Mouse (Mus musculus) lung, postnatal 0 days (tissue): Measurements from ENCODE around the gene Cdc42. TPM values are rescaled to one million over a fixed set of nuclear protein-coding genes. Genes with fewer than 3 reads are reported as not detected.

Experiments used
- ATAC-seq: fragments of 200-750 bp; cut with Nextera tagmentation; 2 replicates; pipeline ENCODE4 v1.8.0; 2017; ENCODE audit warnings: moderate library complexity
- DNase-seq: peaks from one replicate; pipeline ENCODE4 v3.0.0-alpha.2; 2016; ENCODE audit warnings: low spot score
- H3K27ac ChIP-seq: fragments of 300-500 bp; sonication (generic); 2 replicates; pipeline ENCODE4 v1.5.1; 2014; ENCODE audit warnings: antibody characterized with exemption, mild to moderate bottlenecking, low read length, mixed read lengths
- H3K27me3 ChIP-seq: fragments of 300-500 bp; sonication (generic); replicated peaks from 2 replicates; pipeline ENCODE4 v1.6.1; 2014; ENCODE audit warnings: low read length, mixed read lengths; ENCODE audit not compliant: insufficient read depth
- H3K36me3 ChIP-seq: fragments of 300-500 bp; sonication (generic); 2 replicates; pipeline ENCODE4 v1.6.1; 2014; ENCODE audit warnings: low read length, mixed read lengths; ENCODE audit not compliant: insufficient read depth
- H3K4me1 ChIP-seq: fragments of 300-500 bp; sonication (generic); 2 replicates; pipeline ENCODE4 v1.6.1; 2014; ENCODE audit warnings: antibody characterized with exemption, low read depth, low read length, mixed read lengths; ENCODE audit not compliant: insufficient read depth
- H3K4me2 ChIP-seq: fragments of 300-500 bp; sonication (generic); replicated peaks from 2 replicates; pipeline ENCODE4 v1.6.1; 2014; ENCODE audit warnings: low read depth, mild to moderate bottlenecking, low read length, moderate library complexity, mixed read lengths
- H3K4me3 ChIP-seq: fragments of 300-500 bp; sonication (generic); 2 replicates; pipeline ENCODE4 v1.5.1; 2014; ENCODE audit warnings: low read depth, low read length
- H3K9ac ChIP-seq: fragments of 300-500 bp; sonication (generic); replicated peaks from 2 replicates; pipeline ENCODE4 v1.6.1; 2014; ENCODE audit warnings: low read depth, mild to moderate bottlenecking
- H3K9me3 ChIP-seq: fragments of 300-500 bp; sonication (generic); 2 replicates; pipeline ENCODE4 v1.6.1; 2016; ENCODE audit warnings: low read length, mixed read lengths
- CTCF ChIP-seq: IDR thresholded peaks from 2 replicates; pipeline ENCODE4 v1.5.1; 2016; ENCODE audit warnings: antibody characterized with exemption, mild to moderate bottlenecking
- EP300 ChIP-seq: IDR thresholded peaks from 2 replicates; pipeline ENCODE4 v1.6.1; 2016; ENCODE audit warnings: antibody characterized with exemption, mild to moderate bottlenecking, control low read depth
- WGBS: fragments of 180-500 bp; shearing (Covaris S2); extraction: QIAGEN DNeasy Blood & Tissue Kit; methylation state at CpG from one replicate; pipeline ENCODE4 v1.1.7; 2014; 5-methylcytosine and 5-hydroxymethylcytosine counted together
- polyA plus RNA-seq: library from polyadenylated mRNA; unstranded; fragments of >200 nt; fragmentation: Nextera tagmentation; extraction: Ambion mirVana; gene quantifications from 2 replicates; pipeline ENCODE4 v1.2.1, GENCODE M21; 2015

The Cdc42 gene
- polyA plus RNA-seq, 1 experiment from 2014 or later, result 545 TPM

DNA sequence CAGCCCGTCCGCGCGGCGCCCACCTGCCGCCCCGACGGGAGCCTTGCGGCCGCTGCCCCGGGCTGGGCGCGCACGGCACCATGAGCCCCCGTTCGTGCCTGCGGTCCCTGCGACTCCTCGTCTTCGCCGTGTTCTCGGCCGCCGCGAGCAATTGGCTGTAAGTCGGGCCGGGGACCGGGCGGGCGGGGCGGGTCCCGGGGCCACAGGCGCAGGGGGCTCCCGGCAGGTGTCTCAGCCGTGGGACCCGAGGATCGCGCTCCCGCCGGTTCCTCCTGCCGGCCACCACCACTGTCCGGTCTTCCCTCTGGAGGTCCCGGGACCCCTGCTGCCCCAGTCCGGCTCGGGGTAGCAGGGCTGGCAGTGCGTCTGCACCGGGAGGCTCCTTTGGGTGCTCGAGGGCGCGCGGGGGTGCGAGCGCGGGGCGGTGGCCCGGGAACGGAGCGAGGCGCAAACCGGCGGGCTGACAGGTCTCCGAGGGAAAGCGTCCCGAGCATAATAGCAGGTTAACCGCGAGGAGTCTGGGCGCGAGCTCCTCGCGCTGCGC, 79.8 kb downstream of the Cdc42 start:
- under 1% methylated on average over 37 of the region's 71 CpGs for WGBS
- Histone ChIP-seq H3K4me2 (peak overlapping the region; percentile 75), H3K9ac (no peak overlapping the region), H3K27ac (no peak overlapping the region), H3K27me3 (peaks cover 60% of the 10 kb centered on the region), H3K36me3 (no peaks in the 10 kb centered on the region), H3K9me3 (no peaks in the 10 kb centered on the region), H3K4me1 (no peaks in the 10 kb centered on the region), H3K4me3 (peak overlapping the region; percentile 41)
- ATAC-seq (no peak), DNase-seq (no peak)
- TF ChIP-seq CTCF, result no peak
- no peak for TF ChIP-seq EP300

DNA sequence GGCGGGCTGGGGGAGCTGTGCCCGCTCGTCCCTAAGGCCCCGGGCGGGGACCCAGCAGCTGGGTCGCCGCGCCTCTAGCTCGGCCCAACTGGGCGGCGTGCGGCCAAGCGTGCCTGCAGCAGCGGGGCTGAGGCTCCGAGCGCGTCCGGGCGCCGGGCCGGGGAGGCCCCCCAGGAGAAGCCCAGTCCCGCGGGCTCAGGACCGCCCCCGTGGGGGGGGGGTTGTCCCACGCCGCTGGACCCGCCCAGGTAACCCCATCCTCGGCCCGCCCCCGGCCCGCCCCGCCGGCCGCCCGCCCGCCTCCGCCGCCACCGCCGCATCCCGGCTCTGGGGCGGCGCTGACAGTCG, 80.4 kb downstream of the Cdc42 start, which contains the start of gene Wnt4:
Gene Wnt4, plus strand, starts transcription at position 324 of the 348 bp plus-strand sequence.
- Histone ChIP-seq H3K27ac (no peak within 1 kb of the TSS), H3K4me1 (no peaks in the 10 kb centered on the region), H3K9ac (no peak within 1 kb of the TSS), H3K4me3 (peak within 1 kb of the TSS; percentile 41), H3K36me3 (no peaks in the 10 kb centered on the region), H3K27me3 (peaks cover 60% of the 10 kb centered on the region), H3K4me2 (peak within 1 kb of the TSS; percentile 75), H3K9me3 (no peaks in the 10 kb centered on the region)
- ATAC-seq (peak; percentile 61), DNase-seq (peak; percentile 49)
- TF ChIP-seq CTCF, result no peak
- no peak for TF ChIP-seq EP300
- WGBS, result 3% methylated on average over 11 of the region's 45 CpGs

DNA sequence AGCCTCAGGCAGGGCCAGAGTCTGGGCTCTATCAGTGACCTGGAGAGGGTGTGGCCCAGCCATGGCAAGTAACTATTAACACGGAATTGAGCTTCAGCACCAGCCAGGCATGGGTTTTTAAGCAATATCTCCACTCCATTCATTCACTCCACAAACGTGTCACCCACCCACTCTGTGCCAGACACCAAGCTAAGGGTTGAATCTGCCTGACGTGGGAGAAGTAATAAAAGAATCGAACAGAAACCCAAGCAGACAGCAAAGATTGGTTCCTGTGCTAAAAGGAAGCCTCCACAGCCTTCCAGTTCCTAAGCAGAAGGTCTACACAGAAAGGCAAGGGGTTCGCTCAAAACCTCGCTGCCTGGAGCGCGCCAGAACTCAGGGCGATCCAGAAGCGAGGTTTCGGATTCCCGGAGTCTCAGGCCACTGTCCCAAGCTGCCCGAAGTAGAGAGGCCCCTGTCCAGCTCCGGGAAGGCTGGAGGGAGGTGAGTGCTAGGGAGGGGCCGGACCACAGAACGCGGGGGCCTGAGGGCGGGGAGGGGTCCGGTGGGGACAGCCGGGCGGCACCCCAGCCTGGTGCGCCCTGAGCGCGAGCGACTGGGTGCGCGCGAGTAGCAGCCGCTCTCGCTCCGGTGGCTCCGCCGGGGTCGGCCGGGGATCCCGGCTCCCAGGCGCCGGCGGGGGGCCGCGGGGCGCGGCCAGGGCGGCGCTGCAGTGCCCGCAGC, 80.9 kb downstream of the Cdc42 start:
- H3K27me3 ChIP-seq, result peaks cover 56% of the 10 kb centered on the region
- H3K4me3 ChIP-seq, result peak overlapping the region; percentile 41
- no peak for TF ChIP-seq CTCF
- TF ChIP-seq EP300, result no peak
- no peaks in the 10 kb centered on the region for H3K4me1 ChIP-seq
- no peak overlapping the region for H3K27ac ChIP-seq
- no peaks in the 10 kb centered on the region for H3K36me3 ChIP-seq
- peak; percentile 25 for ATAC-seq
- DNase-seq, result no peak
- H3K9ac ChIP-seq, result no peak overlapping the region
- peak overlapping the region; percentile 75 for H3K4me2 ChIP-seq
- 4% methylated on average over 33 of the region's 46 CpGs for WGBS
- no peaks in the 10 kb centered on the region for H3K9me3 ChIP-seq

DNA sequence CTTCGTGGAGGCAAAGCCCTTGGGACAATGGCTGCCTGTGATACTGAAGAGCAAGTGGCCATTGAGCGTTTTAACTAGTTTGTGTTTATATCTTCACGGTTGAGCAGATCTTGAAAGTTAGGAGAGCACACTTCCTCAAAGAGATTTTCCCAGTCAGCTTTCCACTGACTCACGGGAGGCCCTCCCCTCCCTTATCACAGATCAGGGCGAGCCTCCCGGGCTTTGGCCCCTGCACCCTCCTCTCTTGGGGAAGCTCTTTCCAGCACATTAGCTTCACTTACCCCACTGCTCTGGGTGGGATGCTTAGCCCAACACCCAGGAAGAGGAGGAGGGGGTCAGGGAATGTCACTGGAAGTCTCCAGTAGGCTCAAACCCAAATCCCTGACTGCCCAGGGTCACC, 83.2 kb downstream of the Cdc42 start:
- H3K9me3 ChIP-seq, result no peaks in the 10 kb centered on the region
- no peaks in the 10 kb centered on the region for H3K36me3 ChIP-seq
- no peak overlapping the region for H3K4me3 ChIP-seq
- DNase-seq, result no peak
- H3K9ac ChIP-seq, result no peak overlapping the region
- H3K27me3 ChIP-seq, result peaks cover 34% of the 10 kb centered on the region
- TF ChIP-seq EP300, result no peak
- TF ChIP-seq CTCF, result no peak
- WGBS, result 10% methylated on average over 6 of the region's 6 CpGs
- ATAC-seq, result no peak
- no peak overlapping the region for H3K4me2 ChIP-seq
- H3K4me1 ChIP-seq, result no peaks in the 10 kb centered on the region
- no peak overlapping the region for H3K27ac ChIP-seq

DNA sequence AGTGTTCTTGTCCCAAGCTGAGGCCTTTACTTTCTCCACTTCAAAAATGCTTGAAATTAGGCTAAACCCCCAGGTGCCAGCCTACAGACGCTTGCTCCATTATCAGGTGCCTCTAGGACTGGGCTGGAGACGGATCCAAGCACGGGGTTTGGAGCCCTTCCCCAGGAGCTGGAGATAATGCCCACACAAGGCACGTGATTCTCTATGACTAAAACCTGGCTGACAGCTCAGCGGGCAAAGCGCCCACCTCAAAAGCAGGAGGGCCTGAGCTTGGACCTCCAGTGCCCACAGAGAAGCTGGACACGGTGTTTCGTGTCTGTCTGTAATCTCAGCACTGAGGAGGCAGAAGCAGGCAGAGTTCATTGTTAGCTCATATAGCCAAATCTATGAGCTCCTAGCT, 85.7 kb downstream of the Cdc42 start:
- H3K27me3 ChIP-seq, result peaks cover 14% of the 10 kb centered on the region
- no peak overlapping the region for H3K27ac ChIP-seq
- no peaks in the 10 kb centered on the region for H3K4me1 ChIP-seq
- DNase-seq (no peak), ATAC-seq (no peak)
- no peaks in the 10 kb centered on the region for H3K36me3 ChIP-seq
- no peak overlapping the region for H3K4me2 ChIP-seq
- H3K9me3 ChIP-seq, result no peaks in the 10 kb centered on the region
- TF ChIP-seq CTCF, result no peak
- no peak for TF ChIP-seq EP300
- WGBS, result 62% methylated on average over 8 of the region's 8 CpGs
- H3K9ac ChIP-seq, result no peak overlapping the region
- no peak overlapping the region for H3K4me3 ChIP-seq

Other genes with a start within 250 kb of the Cdc42 start
- 2.1 and 2.2 TPM in 2 replicates for gene Wnt4, start 80.2 kb downstream of the Cdc42 start, polyA plus RNA-seq
- not detected in 2 replicates for gene Cela3a, start 52.1 kb upstream of the Cdc42 start, polyA plus RNA-seq
- gene Cela3b, start 72.8 kb upstream of the Cdc42 start, polyA plus RNA-seq, result not detected in 2 replicates
- gene 1700013G24Rik, start 95.6 kb upstream of the Cdc42 start, polyA plus RNA-seq, result not detected in 2 replicates
- gene Hspg2, start 111.0 kb upstream of the Cdc42 start, polyA plus RNA-seq, result 20.2 and 25.3 TPM in 2 replicates
- gene Ldlrad2, start 216.8 kb upstream of the Cdc42 start, polyA plus RNA-seq, result 0.54 TPM in 1 of 2 replicates, not detected in the other
- 30.9 and 35.9 TPM in 2 replicates for gene Usp48, start 236.0 kb upstream of the Cdc42 start, polyA plus RNA-seq